Mouse (Mus musculus): ENCODE measurements at regions not wholly inside any gene's neighbourhood (a gene's known extent, or its start where the extent isn't known, plus 50 kb on each side); places are given as distances from the start of the nearest gene placed in this dataset.

DNA sequence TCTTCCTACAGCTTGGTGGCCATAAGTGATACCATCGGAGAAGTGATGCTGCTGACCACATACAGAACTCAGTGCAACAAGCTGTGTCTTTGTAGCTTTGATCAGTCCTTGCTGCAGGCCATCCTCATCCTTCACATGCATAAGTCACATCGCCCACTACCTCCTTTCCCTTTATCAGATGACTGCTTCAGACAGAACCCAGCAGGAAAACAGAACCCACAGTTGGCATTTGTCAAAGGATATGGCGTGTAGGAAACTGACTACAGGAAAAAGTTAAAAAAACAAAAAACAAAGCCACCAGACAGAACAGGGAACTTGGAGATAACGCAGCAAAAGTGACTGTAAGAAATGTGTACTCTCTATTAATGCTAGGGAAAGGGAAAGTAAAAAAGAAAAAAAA lies 136.1 kb upstream of the Mocs2 start:
- TF ChIP-seq EP300 (IDR thresholded peaks at IDR 0.05; ENCODE audit: insufficient read depth, low read depth, low read length): no peak
- no peak for TF ChIP-seq CTCF (IDR thresholded peaks at IDR 0.05)

Measured in heart, adult 2 months (tissue).